Comparison of ENCODE assay signal across 19 mouse cellular contexts in the genomic region with DNA sequence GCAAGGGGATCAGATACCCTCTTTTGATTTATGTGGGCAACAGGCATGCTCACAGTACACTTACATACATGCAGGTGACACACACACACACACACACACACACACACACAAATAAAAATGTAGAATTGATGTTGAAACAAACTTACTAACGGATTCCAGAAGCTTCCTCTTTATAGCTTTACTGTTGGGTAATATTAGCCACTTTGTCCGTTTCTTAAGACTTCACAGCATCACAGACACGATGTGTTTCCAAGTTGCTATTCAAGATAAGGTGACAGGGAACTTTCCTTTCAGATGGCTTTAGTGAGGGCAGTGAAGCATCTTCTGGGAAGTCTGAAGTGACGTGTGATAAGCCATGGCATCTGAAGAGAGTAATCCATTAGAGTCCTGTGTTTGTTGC. TPM values are rescaled to one million over a fixed set of nuclear protein-coding genes. Genes with fewer than 3 reads are reported as not detected.
"Had no signal": no experiment of that assay in that cellular context is flagged by ENCODE, and none has a peak within 500 bp of the region (broad histone marks: within the 10 kb centered on the region; RNA-seq: fewer than 3 reads in every experiment).

No protein-coding gene starts in this region.

- ATAC-seq: midbrain, embryonic 16.5 days had no signal

- DNase-seq: lung, adult 18-20 months; lung, embryonic 14.5 days; lung, postnatal 10 days; lung, postnatal 4 days; midbrain, embryonic 14.5 days; retina, postnatal 1 day; right cerebral cortex, adult 18-20 months; right cerebral cortex, postnatal 14 days; thymus, adult 2 months; thymus, postnatal 25 days had no signal

- H3K4me1 ChIP-seq: midbrain, embryonic 10.5 days; neural tube, embryonic 13.5 days; neural tube, embryonic 15.5 days; stomach, embryonic 15.5 days had no signal

- H3K4me3 ChIP-seq: midbrain, embryonic 10.5 days; midbrain, embryonic 12.5 days; myocyte; neural tube, embryonic 13.5 days; neural tube, embryonic 15.5 days; stomach, embryonic 15.5 days had no signal

- H3K27ac ChIP-seq: liver, embryonic 14.5 days; midbrain, embryonic 10.5 days; midbrain, embryonic 12.5 days; neural tube, embryonic 13.5 days; neural tube, embryonic 15.5 days; stomach, embryonic 15.5 days; stomach, postnatal 0 days had no signal

RNA-seq across cellular contexts. Expression of a gene that starts 11.8 kb away (rescaled TPM):
- polyA plus RNA-seq: myocyte had no signal
